Mouse (Mus musculus) CH12.LX (cell line): ENCODE measurements around the gene Lrp4. TPM values are rescaled to one million over a fixed set of nuclear protein-coding genes. Genes with fewer than 3 reads are reported as not detected.

Experiments
- DNase-seq: peaks from one replicate; pipeline ENCODE4 v3.0.0-alpha.2; 2013; ENCODE audit errors: extremely low read depth
- H3K27ac ChIP-seq: 2 replicates; pipeline ENCODE4 v1.5.1; 2012; ENCODE audit warnings: low read depth, mild to moderate bottlenecking, control low read depth, moderate library complexity; ENCODE audit not compliant: insufficient read depth
- H3K27me3 ChIP-seq: replicated peaks from 2 replicates; pipeline ENCODE3; 2012; ENCODE audit warnings: inconsistent platforms
- H3K36me3 ChIP-seq, 2 experiments: replicated peaks in 1 of 2; 2 replicates each; pipeline versions ENCODE3 to v1.6.1; 2012; ENCODE audit warnings: inconsistent platforms in 1 of 2, low read length in 1 of 2, mild to moderate bottlenecking in 1 of 2, mixed read lengths in 1 of 2, moderate library complexity in 1 of 2; ENCODE audit not compliant: control insufficient read depth in 1 of 2, insufficient read depth in 1 of 2
- H3K4me1 ChIP-seq, 2 experiments: 2 replicates each; pipeline ENCODE4 v1.6.1; 2012; ENCODE audit warnings: inconsistent platforms in 1 of 2, moderate library complexity in 1 of 2; ENCODE audit not compliant: insufficient read depth in 2 of 2, control insufficient read depth in 1 of 2
- H3K4me2 ChIP-seq: 2 replicates; pipeline ENCODE4 v1.6.1; 2012; ENCODE audit warnings: low read depth, mild to moderate bottlenecking, control low read depth; ENCODE audit not compliant: poor library complexity, insufficient read depth, severe bottlenecking
- H3K4me3 ChIP-seq, 3 experiments: fragments of 150-350 bp in 1 of 3; sonication (generic) in 1 of 3; replicated peaks in 1 of 3; 2 replicates each; pipeline versions ENCODE3 to v1.5.1; 2011 to 2012; ENCODE audit warnings: low read depth in 2 of 3, low read length in 2 of 3, mild to moderate bottlenecking in 2 of 3, moderate library complexity in 2 of 3, control low read depth in 1 of 3, improper control_type of control experiment in 1 of 3, inconsistent platforms in 1 of 3, mixed read lengths in 1 of 3; ENCODE audit not compliant: poor library complexity in 1 of 3
- H3K79me2 ChIP-seq: replicated peaks from 2 replicates; pipeline ENCODE4 v1.6.1; 2012; ENCODE audit warnings: mild to moderate bottlenecking, moderate library complexity; ENCODE audit not compliant: control insufficient read depth, poor library complexity, insufficient read depth, severe bottlenecking; ENCODE audit errors: extremely low read depth
- H3K9ac ChIP-seq: 2 replicates; pipeline ENCODE4 v1.6.1; 2012; ENCODE audit warnings: low read depth, mild to moderate bottlenecking, control low read depth, moderate library complexity; ENCODE audit not compliant: insufficient read depth
- H3K9me3 ChIP-seq: replicated peaks from 2 replicates; pipeline ENCODE3; 2012; ENCODE audit warnings: low read length, inconsistent platforms, mixed read lengths
- CHD2 ChIP-seq: IDR thresholded peaks from 2 replicates; pipeline ENCODE4 v1.6.1; 2011; ENCODE audit warnings: low read length, improper control_type of control experiment
- CTCF ChIP-seq, 2 experiments: IDR thresholded peaks in 1 of 2; conservative IDR thresholded peaks in 1 of 2; 2 replicates each; pipeline ENCODE4 v1.5.1; 2011 to 2012; ENCODE audit warnings: low read depth in 2 of 2, low read length in 2 of 2, improper control_type of control experiment in 1 of 2, inconsistent platforms in 1 of 2, mild to moderate bottlenecking in 1 of 2, moderate library complexity in 1 of 2
- ETS1 ChIP-seq: conservative IDR thresholded peaks from 2 replicates; pipeline ENCODE4 v1.6.1; 2012; ENCODE audit warnings: low read depth, mild to moderate bottlenecking, inconsistent platforms, low read length, improper control_type of control experiment, moderate library complexity
- GABPA ChIP-seq: IDR thresholded peaks from 2 replicates; pipeline ENCODE4 v1.6.1; 2012; ENCODE audit warnings: low read depth, low read length, improper control_type of control experiment, inconsistent platforms; ENCODE audit not compliant: insufficient replicate concordance
- HCFC1 ChIP-seq: IDR thresholded peaks from 2 replicates; pipeline ENCODE4 v1.6.1; 2012; ENCODE audit warnings: low read depth, mild to moderate bottlenecking, inconsistent platforms, low read length, improper control_type of control experiment
- IRF4 ChIP-seq: IDR thresholded peaks from 2 replicates; pipeline ENCODE4 v1.6.1; 2014; ENCODE audit warnings: low read depth, mild to moderate bottlenecking, inconsistent platforms, low read length, improper control_type of control experiment
- JUN ChIP-seq: IDR thresholded peaks from 2 replicates; pipeline ENCODE4 v1.6.1; 2011; ENCODE audit warnings: low read depth, mild to moderate bottlenecking, low read length, improper control_type of control experiment, moderate library complexity; ENCODE audit not compliant: insufficient read depth
- JUND ChIP-seq: conservative IDR thresholded peaks from 2 replicates; pipeline ENCODE4 v1.6.1; 2011; ENCODE audit warnings: low read depth, low read length, improper control_type of control experiment
- KAT2A ChIP-seq: IDR thresholded peaks from 2 replicates; pipeline ENCODE4 v1.6.1; 2012; ENCODE audit warnings: low read length, improper control_type of control experiment, inconsistent platforms; ENCODE audit not compliant: insufficient replicate concordance
- MAX ChIP-seq: IDR thresholded peaks from 2 replicates; pipeline ENCODE4 v1.6.1; 2011; ENCODE audit warnings: low read length, improper control_type of control experiment
- MYC ChIP-seq: IDR thresholded peaks from 2 replicates; pipeline ENCODE4 v1.6.1; 2011; ENCODE audit warnings: low read depth, mild to moderate bottlenecking, improper control_type of control experiment, low read length
- PAX5 ChIP-seq: IDR thresholded peaks from 2 replicates; pipeline ENCODE4 v1.6.1; 2012; ENCODE audit warnings: low read length, inconsistent platforms, mixed read lengths
- RCOR1 ChIP-seq: conservative IDR thresholded peaks from 2 replicates; pipeline ENCODE4 v1.6.1; 2012; ENCODE audit warnings: low read depth, mild to moderate bottlenecking, inconsistent platforms, low read length, improper control_type of control experiment
- SIN3A ChIP-seq: IDR thresholded peaks from 2 replicates; pipeline ENCODE4 v1.6.1; 2012; ENCODE audit warnings: low read length, improper control_type of control experiment, inconsistent platforms
- USF2 ChIP-seq: conservative IDR thresholded peaks from 2 replicates; pipeline ENCODE4 v1.6.1; 2011; ENCODE audit warnings: low read depth, low read length, improper control_type of control experiment
- ZNF384 ChIP-seq: IDR thresholded peaks from 2 replicates; pipeline ENCODE4 v1.6.1; 2012; ENCODE audit warnings: low read depth, low read length, improper control_type of control experiment, inconsistent platforms
- dilution Hi-C: fragments of 300-500 bp; cut with MboI; formaldehyde crosslinking; loops from 2 replicates; pipeline ENCODE4 v1.14.3; 2020; ENCODE audit warnings: low sequenced_read_pairs; ENCODE audit not compliant: extremely low pct_unique_long_range_greater_than_20kb, extremely low pct_ligation_motif_present
- in situ Hi-C: fragments of 300-500 bp; cut with MboI; formaldehyde crosslinking; loops from 3 replicates; pipeline ENCODE4 v1.14.3; 2019; ENCODE audit warnings: low sequenced_read_pairs, low pct_ligation_motif_present, low pct_unique_long_range_greater_than_20kb, mixed read lengths
- polyA plus RNA-seq: library from polyadenylated mRNA; unstranded; fragments of >175 nt; gene quantifications from 2 replicates; pipeline ENCODE4 v1.2.1, GENCODE M21; 2012; ENCODE audit warnings: low read depth; ENCODE audit not compliant: insufficient read length
- total RNA-seq, 2 experiments: library from RNA; depleted of rRNA; stranded (reverse); fragments of 300-350 nt in 1 of 2; fragments of >200 nt in 1 of 2; gene quantifications; 2 replicates each; pipeline ENCODE4 v1.2.3; 2012 to 2014

Gene Lrp4
- total and polyA plus RNA-seq, 3 experiments, result 0.91 to 5.9 (median 1.0) TPM

GRCm38 (mm10) chr2:91475791-91476190, 18.5 kb downstream of the Lrp4 start:
- Histone ChIP-seq H3K9me3 (no peaks in the 10 kb centered on the region), H3K4me3 (no peak overlapping the region), H3K36me3 (peaks cover 19 to 35% of the 10 kb centered on the region in 2 experiments), H3K27me3 (no peaks in the 10 kb centered on the region), H3K9ac (no peak overlapping the region), H3K79me2 (no peaks in the 10 kb centered on the region), H3K4me1 (peaks cover 0 to 35% of the 10 kb centered on the region in 2 experiments; a peak in 3 of 4 replicates), H3K27ac (no peak overlapping the region), H3K4me2 (no peak overlapping the region)
- in situ Hi-C loops (no loop called here), dilution Hi-C loops (no loop called here)
- DNase-seq, result no peak
- TF ChIP-seq JUND (no peak), ETS1 (no peak), JUN (no peak), RCOR1 (no peak), CHD2 (no peak), USF2 (no peak), PAX5 (no peak), HCFC1 (no peak), ZNF384 (no peak), KAT2A (no peak), IRF4 (no peak)

GRCm38 (mm10) chr2:91476251-91476661, 18.9 kb downstream of the Lrp4 start:
- Histone ChIP-seq H3K4me2 (no peak overlapping the region), H3K4me3 (no peak overlapping the region), H3K27me3 (no peaks in the 10 kb centered on the region), H3K79me2 (no peaks in the 10 kb centered on the region)
- TF ChIP-seq CTCF (conservative IDR thresholded peaks at IDR 0.05 in 1 of 2, IDR thresholded peaks at IDR 0.05 in 1 of 2; ENCODE audit: low read depth in 2 of 2, low read length in 2 of 2) (no peak), MAX (no peak), GABPA (no peak), MYC (no peak), SIN3A (no peak), HCFC1 (no peak)
- TF ChIP-seq, all 38 proteins: peak for 0
- DNase-seq, result no peak
- no peak overlapping the region for H3K9ac ChIP-seq
- peaks cover 0 to 35% of the 10 kb centered on the region in 2 experiments; a peak in 3 of 4 replicates for H3K4me1 ChIP-seq
- peaks cover 19 to 35% of the 10 kb centered on the region in 2 experiments for H3K36me3 ChIP-seq
- in situ Hi-C loops, result no loop called here
- no peaks in the 10 kb centered on the region for H3K9me3 ChIP-seq
- no peak overlapping the region for H3K27ac ChIP-seq
- dilution Hi-C loops, result no loop called here
